Mouse (Mus musculus): Measurements from ENCODE around the gene Ptpre. TPM values are rescaled to one million over a fixed set of nuclear protein-coding genes. Genes with fewer than 3 reads are reported as not detected.
A peak's percentile ranks its signal among the peaks of the same experiment; 100 is the strongest.
"Not testable (repeated sequence)": the region's sequence is repeated elsewhere in the genome, so short reads cannot be mapped to it uniquely, and the experiment has no call there.

Ptpre gene
- 1 to 10 TPM; 1.9 to 2.1 TPM for total RNA-seq (2021)
- long read RNA-seq, experiment 1 = 0 reads
- long read RNA-seq, experiment 2 = 0 reads

- peak; percentile 87 for DNase-seq
These were observed at the start of gene Ptpre for GRCm38 (mm10) chr7:135537341-135537901. TSS of gene Ptpre (plus strand) at chr7:135537481.

DNA sequence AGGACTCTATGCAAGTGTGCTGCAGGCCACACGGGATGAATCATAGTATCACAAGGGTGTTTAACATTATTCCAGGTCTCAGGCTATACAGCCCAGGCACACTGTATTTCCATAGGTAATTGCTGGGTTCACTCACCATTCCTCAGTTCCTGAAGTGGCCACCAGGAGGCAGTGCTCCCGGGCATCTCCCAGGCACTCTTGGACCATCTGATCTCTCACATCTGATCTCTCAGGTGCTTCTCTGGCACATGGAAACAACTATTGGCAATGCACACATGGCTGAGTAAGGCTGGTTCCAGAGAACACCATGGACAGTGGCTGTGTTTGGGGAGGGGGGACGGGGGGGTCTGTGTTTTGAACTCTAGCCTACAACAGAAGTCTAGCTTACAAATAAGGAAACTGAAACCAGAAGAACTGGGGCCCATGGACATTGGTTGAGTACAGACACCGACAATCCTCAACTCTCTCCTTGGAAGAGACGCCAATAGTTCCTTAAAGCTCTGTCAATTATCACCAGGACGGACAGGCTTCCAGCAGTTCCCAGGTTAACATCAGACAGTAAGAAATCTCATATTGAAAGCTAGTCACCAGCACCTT, 49.0 kb upstream of the Ptpre start:
- DNase-seq = no peak

DNA sequence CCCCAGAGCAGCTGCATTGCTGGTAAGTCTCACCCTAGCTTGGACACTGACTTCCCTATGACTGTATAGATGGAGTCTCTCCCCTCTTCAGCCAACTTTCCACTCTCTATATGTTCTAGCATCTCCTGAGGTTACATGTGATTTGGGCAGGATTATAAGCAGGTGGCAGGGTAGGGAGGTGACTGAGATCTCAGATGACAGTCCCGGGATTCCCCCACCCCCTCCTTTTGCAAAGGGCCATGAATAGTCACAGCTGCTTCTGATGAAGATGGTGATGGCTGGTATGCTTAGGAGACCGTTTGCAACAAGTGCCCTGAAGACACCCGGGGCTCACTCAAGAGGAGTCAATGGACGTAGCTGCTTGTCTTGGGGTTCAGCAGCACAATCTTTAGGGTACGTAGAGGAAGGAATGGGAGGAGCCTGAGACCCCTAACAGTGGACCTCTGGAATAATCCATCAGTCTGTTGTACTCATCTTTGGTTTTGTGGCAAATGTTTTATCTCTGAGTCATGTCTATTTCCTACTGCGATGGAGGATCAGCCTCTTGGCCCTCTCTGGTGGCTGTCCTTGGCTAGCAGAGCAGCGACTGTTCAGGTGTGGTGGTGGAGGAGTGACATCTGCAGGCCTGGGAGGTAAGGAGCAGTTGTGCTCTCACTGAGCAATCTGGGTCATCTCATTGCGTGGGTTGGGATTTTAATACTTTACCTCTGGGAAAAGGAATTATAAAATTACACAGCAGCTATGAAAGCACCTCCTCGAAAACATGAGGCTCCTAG, 47.4 kb upstream of the Ptpre start:
- no peak for DNase-seq

DNA sequence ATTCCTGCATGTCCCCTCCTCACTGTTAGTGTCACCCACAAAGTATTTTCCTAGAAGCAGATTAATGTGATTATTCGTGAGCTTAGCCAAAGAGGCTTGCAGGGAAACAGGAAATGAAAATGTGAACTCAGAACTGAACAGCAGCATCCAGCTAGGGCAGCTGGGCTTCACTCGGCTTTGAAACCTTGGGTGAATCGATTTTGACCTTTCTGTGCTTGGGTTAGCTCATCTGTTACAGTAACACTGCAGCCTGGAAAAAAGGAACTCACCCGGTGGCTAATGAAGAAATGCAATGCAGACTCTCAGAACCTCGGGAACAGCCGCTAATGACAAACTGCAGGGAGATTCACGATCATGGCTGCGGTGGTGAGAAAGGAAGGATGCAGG, 46.8 kb upstream of the Ptpre start:
- no peak for DNase-seq

GRCm38 (mm10) chr7:135495303-135495702, 42.0 kb upstream of the Ptpre start:
- DNase-seq = no peak

- DNase-seq = no peak
These were observed 38.6 kb upstream of the Ptpre start for GRCm38 (mm10) chr7:135498565-135499186.

DNA sequence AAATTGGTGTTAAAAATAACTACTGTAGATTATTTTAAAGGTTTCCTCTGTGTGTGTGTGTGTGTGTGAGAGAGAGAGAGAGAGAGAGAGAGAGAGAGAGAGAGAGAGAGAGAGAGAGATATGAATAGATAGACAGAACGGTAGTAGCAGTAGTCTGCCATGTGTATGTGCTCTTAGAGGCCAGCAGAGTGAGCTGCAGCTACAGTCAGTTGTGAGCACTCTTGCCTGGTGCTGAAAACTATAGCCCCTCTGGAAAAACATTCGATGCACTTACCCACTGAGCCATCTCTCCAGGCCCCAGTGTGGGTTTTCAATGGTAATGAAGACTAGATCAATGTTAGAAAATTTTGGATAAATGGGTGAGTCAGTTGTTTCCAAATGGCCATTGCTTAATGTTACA, 37.9 kb upstream of the Ptpre start:
- DNase-seq = no peak

- DNase-seq = not testable (repeated sequence)
These were observed 30.8 kb upstream of the Ptpre start for GRCm38 (mm10) chr7:135506506-135506905.

GRCm38 (mm10) chr7:135508602-135509001, 28.7 kb upstream of the Ptpre start:
- no peak for DNase-seq

DNA sequence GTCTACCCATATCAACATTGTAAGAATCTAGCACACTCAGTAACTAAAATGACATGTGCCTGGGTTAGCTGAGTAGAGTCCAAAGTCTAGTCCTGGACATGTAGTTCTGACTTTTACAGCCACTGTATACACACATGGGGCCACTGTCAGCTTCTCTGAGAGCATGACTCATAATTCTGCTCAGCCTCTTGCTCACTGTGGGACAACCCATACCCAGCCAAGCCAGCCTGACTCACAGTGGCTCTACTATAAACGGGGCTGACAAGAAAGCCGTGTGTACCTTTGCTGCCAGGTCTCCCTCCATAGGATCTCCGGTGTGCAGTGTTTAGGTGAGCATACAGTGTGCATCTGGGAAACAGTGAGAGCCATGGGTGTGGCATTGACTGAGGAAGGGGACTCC, 28.0 kb upstream of the Ptpre start:
- DNase-seq = no peak

DNA sequence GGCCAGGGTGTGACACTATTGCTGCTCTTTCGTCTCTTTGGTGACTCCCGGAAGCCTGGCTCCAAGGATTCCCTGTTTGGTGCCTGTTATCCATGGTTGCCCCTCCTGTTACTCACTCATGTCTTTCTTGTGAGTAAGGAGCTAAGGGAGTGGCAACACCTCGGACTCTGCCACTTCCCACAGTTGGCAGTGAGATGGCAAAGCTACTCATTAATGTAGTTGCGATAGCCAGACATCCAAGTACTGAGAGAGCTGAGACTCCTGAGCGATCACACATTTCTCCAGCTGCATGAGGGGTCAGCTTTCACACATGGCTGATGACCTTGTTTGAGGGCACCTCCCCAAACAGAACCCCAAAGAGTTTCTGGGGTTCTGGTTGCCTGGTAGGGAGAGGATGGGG, 26.9 kb upstream of the Ptpre start:
- no peak for DNase-seq

- no peak for DNase-seq
These were observed 25.6 kb upstream of the Ptpre start for GRCm38 (mm10) chr7:135511723-135512122.

DNA sequence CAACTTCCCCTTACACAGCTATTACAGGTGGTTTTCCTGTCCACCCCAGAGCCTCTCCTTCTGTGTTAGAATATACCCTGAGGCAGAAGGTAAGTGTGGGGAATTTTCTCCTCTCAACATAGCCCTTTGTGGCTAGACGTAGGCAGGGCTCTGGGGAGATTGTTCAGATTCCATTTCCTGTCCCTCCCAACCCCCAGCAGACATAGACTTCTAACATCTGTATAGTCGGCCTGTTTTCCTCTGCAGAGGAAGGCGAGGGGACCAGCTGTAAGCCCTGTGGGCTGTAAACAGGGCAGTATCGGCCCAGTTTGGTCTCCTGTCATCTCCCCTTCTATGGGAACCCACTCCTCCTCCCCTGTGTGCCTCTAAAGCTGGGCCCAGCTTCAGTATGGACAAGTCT, 20.1 kb upstream of the Ptpre start:
- DNase-seq = no peak

- no peak for DNase-seq
These were observed 17.0 kb upstream of the Ptpre start for GRCm38 (mm10) chr7:135520241-135520640.

DNA sequence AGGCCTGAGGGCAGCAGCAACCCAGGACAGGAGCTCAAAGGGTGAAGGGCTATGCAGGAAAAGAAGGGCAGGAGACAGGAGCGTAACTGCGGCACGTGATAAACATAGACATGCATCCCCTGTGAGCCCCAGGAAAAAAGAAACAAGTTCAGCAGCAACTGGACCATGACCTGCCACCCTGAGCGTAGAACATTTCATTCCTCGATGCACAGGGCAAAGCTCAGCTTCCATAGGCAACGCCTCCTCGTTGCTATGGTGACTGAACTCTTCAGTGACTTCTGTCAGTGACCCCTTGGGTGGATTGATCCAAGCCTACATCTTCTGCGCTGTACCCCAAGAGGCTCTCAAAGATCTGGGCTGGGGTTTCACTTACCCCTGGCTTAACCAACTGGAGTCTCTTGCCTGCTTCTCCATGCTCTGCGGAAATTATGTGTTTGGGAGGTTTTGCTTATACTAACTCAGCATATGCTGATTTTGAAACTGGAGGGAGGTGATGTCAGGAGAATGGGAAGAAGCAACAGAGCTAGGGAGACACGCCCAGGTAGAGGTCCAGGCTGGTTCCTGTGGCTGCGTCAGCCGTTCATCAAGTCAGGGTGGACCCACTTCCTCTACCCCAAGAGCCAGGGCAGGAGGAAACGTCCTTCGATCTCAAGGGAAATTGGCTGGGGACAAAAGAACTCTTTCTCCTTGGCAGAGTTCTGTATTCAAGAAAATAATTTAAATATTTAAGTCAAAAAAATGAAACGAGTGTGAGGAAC, 15.3 kb upstream of the Ptpre start:
- DNase-seq = no peak

DNA sequence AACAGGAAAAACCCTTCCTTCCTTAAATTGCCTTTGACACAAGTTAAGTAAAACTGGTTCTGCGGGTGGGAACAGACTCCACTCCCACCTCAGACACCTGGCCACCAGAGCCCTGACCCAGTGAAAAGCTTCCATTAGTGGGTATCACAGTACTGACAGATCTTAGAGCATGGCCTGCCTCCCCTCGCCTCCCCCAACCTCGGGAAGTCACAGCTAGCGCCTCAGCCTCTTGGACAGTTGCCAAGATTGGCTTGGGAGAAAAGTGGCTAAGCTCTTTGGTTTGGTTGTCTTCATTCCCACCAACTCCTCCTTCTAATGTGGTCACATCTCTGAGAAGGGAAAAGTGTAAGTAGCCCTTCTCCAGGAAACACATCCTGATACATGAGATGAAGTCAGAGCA, 13.3 kb upstream of the Ptpre start:
- DNase-seq = no peak

- DNase-seq = no peak
These were observed 12.8 kb upstream of the Ptpre start for GRCm38 (mm10) chr7:135524424-135524967.

DNA sequence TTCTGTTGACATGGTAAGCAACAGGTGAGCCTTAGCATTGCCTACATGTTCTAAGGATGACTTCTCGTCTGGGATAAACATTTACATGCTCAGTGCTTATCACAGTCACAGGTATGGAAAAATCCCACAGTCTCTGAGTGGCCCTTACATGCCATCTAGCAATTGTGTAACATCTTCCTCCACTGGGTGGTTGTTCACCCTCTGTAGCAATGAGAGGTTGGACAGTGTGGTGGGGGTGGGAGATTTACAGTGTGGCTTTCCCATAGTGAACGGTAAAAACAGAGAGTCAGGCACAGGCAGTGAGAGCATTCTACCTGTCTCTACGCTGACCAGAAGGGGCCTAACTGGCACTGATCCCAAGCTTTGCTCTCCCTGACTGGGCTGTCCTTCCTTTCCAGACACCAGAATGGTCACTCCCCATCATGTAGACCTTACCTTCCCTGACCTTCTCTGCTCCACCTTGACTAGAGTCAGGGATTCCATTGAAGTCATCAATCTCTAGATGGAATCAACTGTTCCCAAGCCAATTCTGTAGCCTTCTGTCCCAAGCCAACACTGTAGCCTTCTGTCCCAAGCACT, 10.6 kb upstream of the Ptpre start:
- DNase-seq = no peak

- DNase-seq = no peak
These were observed 10.1 kb upstream of the Ptpre start for GRCm38 (mm10) chr7:135527169-135527568.

GRCm38 (mm10) chr7:135528515-135528914, 8.8 kb upstream of the Ptpre start, which contains the start of gene Clrn3:
TSS of gene Clrn3 (minus strand) at chr7:135528654.
- no peak for DNase-seq

- no peak for DNase-seq
These were observed 8.2 kb upstream of the Ptpre start for GRCm38 (mm10) chr7:135529068-135529467.

Data from gastrocnemius, postnatal 25 days (tissue).